Mouse (Mus musculus) granulocyte monocyte progenitor cell, adult 5-6 weeks (primary cell): Measurements from ENCODE around the gene Tmem238. TPM values are rescaled to one million over a fixed set of nuclear protein-coding genes. Genes with fewer than 3 reads are reported as not detected.
A peak's percentile ranks its signal among the peaks of the same experiment; 100 is the strongest.

Experiments used
- ATAC-seq: replicated peaks from 2 replicates; pipeline ENCODE4 v1.8.0; 2016; ENCODE audit warnings: mild to moderate bottlenecking, moderate TSS enrichment, inconsistent platforms; ENCODE audit not compliant: poor library complexity, severe bottlenecking
- total RNA-seq, 2 experiments: library from RNA; stranded (forward) in 1 of 2; stranded (reverse) in 1 of 2; fragments of 200-712, 200-1000 nt in 1 of 2; fragments of >200 nt in 1 of 2; fragmentation: Nextera tagmentation in 1 of 2; gene quantifications; 2 replicates each; pipeline ENCODE4 v1.2.3; 2014 to 2017

Tmem238 gene
- total RNA-seq, 2 experiments from 2014 or later: 6.2 to 7.6 TPM

GRCm38 (mm10) chr7:4748321-4748720 lies 41.1 kb downstream of the Tmem238 start:
- ATAC-seq: peak; percentile 39

- ATAC-seq: no peak
Measured at GRCm38 (mm10) chr7:4747156-4747899, 42.1 kb downstream of the Tmem238 start.

GRCm38 (mm10) chr7:4746326-4746980 lies 43.0 kb downstream of the Tmem238 start:
- ATAC-seq: no peak

- no peak for ATAC-seq
Measured at GRCm38 (mm10) chr7:4744886-4745285, 44.6 kb downstream of the Tmem238 start.

- ATAC-seq: no peak
Measured at GRCm38 (mm10) chr7:4743354-4743753, 46.1 kb downstream of the Tmem238 start.

GRCm38 (mm10) chr7:4742482-4742819 lies 47.0 kb downstream of the Tmem238 start:
- ATAC-seq: no peak

GRCm38 (mm10) chr7:4741672-4742481 lies 47.6 kb downstream of the Tmem238 start:
- ATAC-seq: no peak

GRCm38 (mm10) chr7:4741151-4741550 lies 48.3 kb downstream of the Tmem238 start:
- ATAC-seq: peak; percentile 64

- no peak for ATAC-seq
Measured at GRCm38 (mm10) chr7:4740309-4740727, 49.1 kb downstream of the Tmem238 start.

GRCm38 (mm10) chr7:4739544-4740275 lies 49.7 kb downstream of the Tmem238 start, which contains the start of gene Kmt5c:
Gene Kmt5c, plus strand, starts transcription at chr7:4740115.
- ATAC-seq: peak; percentile 82

GRCm38 (mm10) chr7:4739041-4739543 lies 50.4 kb downstream of the Tmem238 start:
- ATAC-seq: no peak

Other genes starting within 250 kb of the Tmem238 start
Only the 30 nearest of the 31 such genes appear.
- not detected in 2 replicates for gene Syt5, start 242.1 kb downstream of the Tmem238 start, total RNA-seq (2014; fragmentation: Nextera tagmentation)
- not detected in 2 replicates for gene Syt5, start 242.1 kb downstream of the Tmem238 start, total RNA-seq (2017)
- not detected in 2 replicates for gene Ptprh, start 185.6 kb downstream of the Tmem238 start, total RNA-seq (2014; fragmentation: Nextera tagmentation)
- gene Ptprh, start 185.6 kb downstream of the Tmem238 start, total RNA-seq (2017): not detected in 2 replicates
- gene Tmem86b, start 158.2 kb downstream of the Tmem238 start, total RNA-seq (2014; fragmentation: Nextera tagmentation): 24.5 and 28.0 TPM in 2 replicates
- 17.5 and 26.2 TPM in 2 replicates for gene Tmem86b, start 158.2 kb downstream of the Tmem238 start, total RNA-seq (2017)
- 134 and 148 TPM in 2 replicates for gene Ppp6r1, start 130.6 kb downstream of the Tmem238 start, total RNA-seq (2014; fragmentation: Nextera tagmentation)
- gene Ppp6r1, start 130.6 kb downstream of the Tmem238 start, total RNA-seq (2017): 142 and 146 TPM in 2 replicates
- 29.3 and 30.7 TPM in 2 replicates for gene Hspbp1, start 104.6 kb downstream of the Tmem238 start, total RNA-seq (2014; fragmentation: Nextera tagmentation)
- 21.9 and 23.7 TPM in 2 replicates for gene Hspbp1, start 104.6 kb downstream of the Tmem238 start, total RNA-seq (2017)
- not detected in 2 replicates for gene Brsk1, start 99.1 kb downstream of the Tmem238 start, total RNA-seq (2014; fragmentation: Nextera tagmentation)
- gene Brsk1, start 99.1 kb downstream of the Tmem238 start, total RNA-seq (2017): not detected in 2 replicates
- gene Tmem150b, start 64.4 kb downstream of the Tmem238 start, total RNA-seq (2014; fragmentation: Nextera tagmentation): 32.7 and 33.4 TPM in 2 replicates
- gene Tmem150b, start 64.4 kb downstream of the Tmem238 start, total RNA-seq (2017): 13.5 and 18.5 TPM in 2 replicates
- gene Kmt5c, start 49.5 kb downstream of the Tmem238 start, total RNA-seq (2014; fragmentation: Nextera tagmentation): 62.7 and 107 TPM in 2 replicates
- 58.5 and 74.7 TPM in 2 replicates for gene Kmt5c, start 49.5 kb downstream of the Tmem238 start, total RNA-seq (2017)
- 50.3 and 69.2 TPM in 2 replicates for gene Cox6b2, start 36.6 kb downstream of the Tmem238 start, total RNA-seq (2014; fragmentation: Nextera tagmentation)
- 28.9 and 30.7 TPM in 2 replicates for gene Cox6b2, start 36.6 kb downstream of the Tmem238 start, total RNA-seq (2017)
- gene Fam71e2, start 18.4 kb downstream of the Tmem238 start, total RNA-seq (2014; fragmentation: Nextera tagmentation): not detected in 2 replicates
- not detected in 2 replicates for gene Fam71e2, start 18.4 kb downstream of the Tmem238 start, total RNA-seq (2017)
- gene Il11, start 6.8 kb downstream of the Tmem238 start, total RNA-seq (2014; fragmentation: Nextera tagmentation): not detected in 2 replicates
- gene Il11, start 6.8 kb downstream of the Tmem238 start, total RNA-seq (2017): not detected in 2 replicates
- gene Tmem190, start 6.7 kb downstream of the Tmem238 start, total RNA-seq (2014; fragmentation: Nextera tagmentation): not detected in 2 replicates
- not detected in 2 replicates for gene Tmem190, start 6.7 kb downstream of the Tmem238 start, total RNA-seq (2017)
- 1,827 and 2,944 TPM in 2 replicates for gene Rpl28, start 3.2 kb upstream of the Tmem238 start, total RNA-seq (2014; fragmentation: Nextera tagmentation)
- 828 and 1,139 TPM in 2 replicates for gene Rpl28, start 3.2 kb upstream of the Tmem238 start, total RNA-seq (2017)
- 236 and 240 TPM in 2 replicates for gene Ube2s, start 22.9 kb upstream of the Tmem238 start, total RNA-seq (2014; fragmentation: Nextera tagmentation)
- 230 and 245 TPM in 2 replicates for gene Ube2s, start 22.9 kb upstream of the Tmem238 start, total RNA-seq (2017)
- gene Shisa7, start 55.0 kb upstream of the Tmem238 start, total RNA-seq (2014; fragmentation: Nextera tagmentation): not detected in 2 replicates
- not detected in 2 replicates for gene Shisa7, start 55.0 kb upstream of the Tmem238 start, total RNA-seq (2017)
- gene Isoc2b, start 80.6 kb upstream of the Tmem238 start, total RNA-seq (2014; fragmentation: Nextera tagmentation): 11.8 and 13.2 TPM in 2 replicates
- 43.0 and 72.6 TPM in 2 replicates for gene Isoc2b, start 80.6 kb upstream of the Tmem238 start, total RNA-seq (2017)
- 5.3 and 7.9 TPM in 2 replicates for gene Isoc2a, start 87.5 kb upstream of the Tmem238 start, total RNA-seq (2014; fragmentation: Nextera tagmentation)
- 7.9 and 10.7 TPM in 2 replicates for gene Isoc2a, start 87.5 kb upstream of the Tmem238 start, total RNA-seq (2017)
- not detected in 2 replicates for gene Gm36210, start 116.9 kb upstream of the Tmem238 start, total RNA-seq (2014; fragmentation: Nextera tagmentation)
- not detected in 2 replicates for gene Gm36210, start 116.9 kb upstream of the Tmem238 start, total RNA-seq (2017)
- 4.6 and 7.7 TPM in 2 replicates for gene Zfp628, start 125.6 kb upstream of the Tmem238 start, total RNA-seq (2014; fragmentation: Nextera tagmentation)
- gene Zfp628, start 125.6 kb upstream of the Tmem238 start, total RNA-seq (2017): 1.0 and 1.2 TPM in 2 replicates
- 1.4 TPM in 1 of 2 replicates, not detected in the other for gene Nat14, start 132.4 kb upstream of the Tmem238 start, total RNA-seq (2014; fragmentation: Nextera tagmentation)
- gene Nat14, start 132.4 kb upstream of the Tmem238 start, total RNA-seq (2017): not detected in 2 replicates
- gene Ssc5d, start 136.1 kb upstream of the Tmem238 start, total RNA-seq (2014; fragmentation: Nextera tagmentation): not detected in 2 replicates
- 0.05 TPM in 1 of 2 replicates, not detected in the other for gene Ssc5d, start 136.1 kb upstream of the Tmem238 start, total RNA-seq (2017)
- not detected in 2 replicates for gene Sbk2, start 174.8 kb upstream of the Tmem238 start, total RNA-seq (2014; fragmentation: Nextera tagmentation)
- not detected in 2 replicates for gene Sbk2, start 174.8 kb upstream of the Tmem238 start, total RNA-seq (2017)
- gene Sbk3, start 181.5 kb upstream of the Tmem238 start, total RNA-seq (2014; fragmentation: Nextera tagmentation): not detected in 2 replicates
- gene Sbk3, start 181.5 kb upstream of the Tmem238 start, total RNA-seq (2017): not detected in 2 replicates
- 10.0 and 14.1 TPM in 2 replicates for gene Zfp579, start 206.5 kb upstream of the Tmem238 start, total RNA-seq (2014; fragmentation: Nextera tagmentation)
- gene Zfp579, start 206.5 kb upstream of the Tmem238 start, total RNA-seq (2017): 2.3 and 11.2 TPM in 2 replicates
- 23.3 and 30.7 TPM in 2 replicates for gene Zfp524, start 224.8 kb upstream of the Tmem238 start, total RNA-seq (2014; fragmentation: Nextera tagmentation)
- 8.5 and 9.3 TPM in 2 replicates for gene Zfp524, start 224.8 kb upstream of the Tmem238 start, total RNA-seq (2017)
- gene Fiz1, start 225.0 kb upstream of the Tmem238 start, total RNA-seq (2014; fragmentation: Nextera tagmentation): 27.4 and 33.9 TPM in 2 replicates
- gene Fiz1, start 225.0 kb upstream of the Tmem238 start, total RNA-seq (2017): 15.6 and 23.4 TPM in 2 replicates
- not detected in 2 replicates for gene Gm44973, start 225.8 kb upstream of the Tmem238 start, total RNA-seq (2014; fragmentation: Nextera tagmentation)
- 7.5 TPM in 1 of 2 replicates, not detected in the other for gene Gm44973, start 225.8 kb upstream of the Tmem238 start, total RNA-seq (2017)
- gene Zfp865, start 230.7 kb upstream of the Tmem238 start, total RNA-seq (2014; fragmentation: Nextera tagmentation): 15.2 and 18.2 TPM in 2 replicates
- gene Zfp865, start 230.7 kb upstream of the Tmem238 start, total RNA-seq (2017): 8.4 and 11.2 TPM in 2 replicates
- gene Ccdc106, start 230.9 kb upstream of the Tmem238 start, total RNA-seq (2014; fragmentation: Nextera tagmentation): 1.8 TPM in 1 of 2 replicates, not detected in the other
- gene Ccdc106, start 230.9 kb upstream of the Tmem238 start, total RNA-seq (2017): not detected in 2 replicates
- gene 4632433K11Rik, start 244.5 kb upstream of the Tmem238 start, total RNA-seq (2014; fragmentation: Nextera tagmentation): not detected in 2 replicates
- gene 4632433K11Rik, start 244.5 kb upstream of the Tmem238 start, total RNA-seq (2017): 0.57 and 1.2 TPM in 2 replicates